In genomic region chr10:67483371-67483770, GRCm38 (mm10) we compare ENCODE assay signal across 1 mouse cellular context.
TF ChIP-seq lines count a peak whose summit lies in the region.

No protein-coding gene starts in this region.

TF ChIP-seq in CH12.LX, 34 proteins besides CTCF, POLR2A, EP300 and RAD21 (continued from another document):
- TF ChIP-seq USF2 (conservative IDR thresholded peaks at IDR 0.05; ENCODE audit: low read depth, low read length) (no peak), PAX5 (IDR thresholded peaks at IDR 0.05; ENCODE audit: low read length) (no peak), TCF12 (IDR thresholded peaks at IDR 0.05; ENCODE audit: low read depth, low read length) (no peak), ELF1 (IDR thresholded peaks at IDR 0.05; ENCODE audit: low read depth, low read length) (0 out of 2 replicates have a peak, but pooled peaks have one; percentile 12), RCOR1 (conservative IDR thresholded peaks at IDR 0.05; ENCODE audit: low read depth, low read length) (0 out of 2 replicates have a peak, but pooled peaks have one; percentile 8), MAX (IDR thresholded peaks at IDR 0.05; ENCODE audit: low read length) (peak; percentile 79; the same call in 1 of the 2 replicates), UBTF (IDR thresholded peaks at IDR 0.05; ENCODE audit: low read depth, low read length) (no peak), E2F4 (IDR thresholded peaks at IDR 0.05; ENCODE audit: insufficient replicate concordance, low read depth, low read length) (no peak), CHD1 (IDR thresholded peaks at IDR 0.05; ENCODE audit: low read depth, low read length) (no peak), GABPA (IDR thresholded peaks at IDR 0.05; ENCODE audit: insufficient replicate concordance, low read depth, low read length) (no peak), ZKSCAN1 (IDR thresholded peaks at IDR 0.05; ENCODE audit: borderline replicate concordance, low read depth, low read length) (no peak), USF1 (IDR thresholded peaks at IDR 0.05; ENCODE audit: low read depth, low read length) (no peak), ETS1 (conservative IDR thresholded peaks at IDR 0.05; ENCODE audit: low read depth, low read length) (peak; percentile 92), POLR2AphosphoS2 (IDR thresholded peaks at IDR 0.05; ENCODE audit: low read depth, low read length) (no peak), IRF4 (IDR thresholded peaks at IDR 0.05; ENCODE audit: low read depth, low read length) (peak; percentile 54; the same call in 1 of the 2 replicates), CHD2 (IDR thresholded peaks at IDR 0.05; ENCODE audit: low read length) (no peak), TBP (conservative IDR thresholded peaks at IDR 0.05; ENCODE audit: low read depth, low read length) (no peak), ZC3H11A (IDR thresholded peaks at IDR 0.05; ENCODE audit: low read depth, low read length) (no peak), KAT2A (IDR thresholded peaks at IDR 0.05; ENCODE audit: insufficient replicate concordance, low read length) (no peak), NRF1 (IDR thresholded peaks at IDR 0.05; ENCODE audit: low read depth, low read length) (no peak), MXI1 (IDR thresholded peaks at IDR 0.05; ENCODE audit: low read depth, low read length) (peak; percentile 4; the same call in 1 of the 2 replicates), SMC3 (IDR thresholded peaks at IDR 0.05; ENCODE audit: low read depth, low read length) (no peak), MYC (IDR thresholded peaks at IDR 0.05; ENCODE audit: low read depth, low read length) (peak; percentile 88)
